Mouse (Mus musculus) embryonic facial prominence, embryonic 14.5 days (tissue): ENCODE results near the gene Phactr4. TPM values are rescaled to one million over a fixed set of nuclear protein-coding genes. Genes with fewer than 3 reads are reported as not detected.

Experiments
- ATAC-seq: fragments of 200-750 bp; cut with Nextera tagmentation; 2 replicates; pipeline ENCODE4 v1.8.0; 2017; ENCODE audit warnings: low read depth, moderate number of reproducible peaks, moderate TSS enrichment
- DNase-seq: peaks from one replicate; pipeline ENCODE4 v3.0.0-alpha.2; 2015; ENCODE audit warnings: low spot score
- H3K27ac ChIP-seq: fragments of 300-500 bp; sonication (generic); replicated peaks from 2 replicates; pipeline ENCODE4 v1.5.1; 2014; ENCODE audit warnings: low read depth, mild to moderate bottlenecking, low read length, moderate library complexity
- H3K27me3 ChIP-seq: fragments of 300-500 bp; sonication (generic); replicated peaks from 2 replicates; pipeline ENCODE4 v1.6.1; 2014; ENCODE audit warnings: low read length; ENCODE audit not compliant: control insufficient read depth, insufficient read depth
- H3K36me3 ChIP-seq: fragments of 300-500 bp; sonication (generic); 2 replicates; pipeline ENCODE4 v1.6.1; 2014; ENCODE audit warnings: low read length, mixed read lengths; ENCODE audit not compliant: control insufficient read depth, insufficient read depth
- H3K4me1 ChIP-seq: fragments of 300-500 bp; sonication (generic); 2 replicates; pipeline ENCODE4 v1.6.1; 2014; ENCODE audit warnings: antibody characterized with exemption, low read length; ENCODE audit not compliant: control insufficient read depth, insufficient read depth
- H3K4me2 ChIP-seq: fragments of 300-500 bp; sonication (generic); 2 replicates; pipeline ENCODE4 v1.6.1; 2014; ENCODE audit warnings: low read depth, mild to moderate bottlenecking, low read length, moderate library complexity, mixed read lengths
- H3K4me3 ChIP-seq: fragments of 300-500 bp; sonication (generic); 2 replicates; pipeline ENCODE4 v1.5.1; 2014; ENCODE audit warnings: low read depth, mild to moderate bottlenecking, low read length
- H3K9ac ChIP-seq: fragments of 300-500 bp; sonication (generic); 2 replicates; pipeline ENCODE4 v1.6.1; 2014; ENCODE audit warnings: low read depth, mild to moderate bottlenecking, low read length, moderate library complexity, mixed read lengths
- H3K9me3 ChIP-seq: fragments of 300-500 bp; sonication (generic); 2 replicates; pipeline ENCODE4 v1.6.1; 2016; ENCODE audit warnings: low read length; ENCODE audit not compliant: control insufficient read depth
- WGBS: fragments of 180-500 bp; shearing (Covaris S2); extraction: QIAGEN DNeasy Blood & Tissue Kit; methylation state at CpG from one replicate; pipeline ENCODE4 v1.1.7; 2014; 5-methylcytosine and 5-hydroxymethylcytosine counted together
- polyA plus RNA-seq: library from polyadenylated mRNA; unstranded; fragments of >200 nt; fragmentation: Nextera tagmentation; extraction: Ambion mirVana; gene quantifications from 2 replicates; pipeline ENCODE4 v1.2.1, GENCODE M21; 2014

The Phactr4 gene
- polyA plus RNA-seq, 1 experiment from 2014 or later, result 18.2 TPM

DNA sequence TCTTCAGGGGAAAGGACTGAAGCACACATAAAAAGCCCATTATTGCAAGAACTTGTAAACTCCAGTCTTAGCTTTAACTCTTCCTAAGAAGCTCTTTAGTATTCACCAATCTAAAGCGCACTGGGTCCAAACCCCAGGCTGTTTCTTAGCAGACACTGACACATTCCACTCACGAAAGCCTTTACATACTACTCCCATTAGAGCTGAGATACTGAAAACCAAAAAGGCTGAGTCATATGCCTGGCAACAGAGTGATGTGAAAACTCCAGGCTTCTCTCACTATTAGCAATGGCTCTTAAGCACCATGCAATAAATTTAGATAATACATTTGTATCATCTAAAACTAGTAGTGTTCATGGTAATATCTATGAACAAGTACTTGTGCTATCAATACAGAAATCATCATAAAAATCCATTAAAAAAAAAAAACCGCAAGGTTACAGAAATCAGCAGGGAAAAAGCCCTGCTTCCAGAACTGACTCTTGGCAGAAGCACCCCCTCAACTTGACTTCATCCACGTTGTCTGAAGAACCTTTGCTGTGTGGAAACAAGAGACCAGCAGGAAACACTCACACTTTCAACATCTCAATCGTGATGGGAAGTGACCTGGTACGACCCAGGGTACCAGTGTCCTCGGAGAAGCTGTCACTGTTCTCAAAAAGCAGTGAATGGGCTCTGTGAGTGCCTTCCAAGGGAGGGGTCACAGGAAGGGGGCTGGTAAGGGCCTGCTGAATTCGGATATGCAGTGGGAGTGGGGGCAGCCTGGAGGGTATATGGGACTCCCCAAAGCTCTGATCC lies 52.1 kb downstream of the Phactr4 start:
- Histone ChIP-seq H3K36me3 (peaks cover 80% of the 10 kb centered on the region), H3K4me2 (no peak overlapping the region), H3K4me1 (no peaks in the 10 kb centered on the region), H3K4me3 (no peak overlapping the region), H3K27ac (no peak overlapping the region), H3K9ac (no peak overlapping the region), H3K9me3 (no peaks in the 10 kb centered on the region), H3K27me3 (no peaks in the 10 kb centered on the region)
- WGBS, result 72% methylated on average over 8 of the region's 8 CpGs
- no peak for DNase-seq
- ATAC-seq, result no peak

DNA sequence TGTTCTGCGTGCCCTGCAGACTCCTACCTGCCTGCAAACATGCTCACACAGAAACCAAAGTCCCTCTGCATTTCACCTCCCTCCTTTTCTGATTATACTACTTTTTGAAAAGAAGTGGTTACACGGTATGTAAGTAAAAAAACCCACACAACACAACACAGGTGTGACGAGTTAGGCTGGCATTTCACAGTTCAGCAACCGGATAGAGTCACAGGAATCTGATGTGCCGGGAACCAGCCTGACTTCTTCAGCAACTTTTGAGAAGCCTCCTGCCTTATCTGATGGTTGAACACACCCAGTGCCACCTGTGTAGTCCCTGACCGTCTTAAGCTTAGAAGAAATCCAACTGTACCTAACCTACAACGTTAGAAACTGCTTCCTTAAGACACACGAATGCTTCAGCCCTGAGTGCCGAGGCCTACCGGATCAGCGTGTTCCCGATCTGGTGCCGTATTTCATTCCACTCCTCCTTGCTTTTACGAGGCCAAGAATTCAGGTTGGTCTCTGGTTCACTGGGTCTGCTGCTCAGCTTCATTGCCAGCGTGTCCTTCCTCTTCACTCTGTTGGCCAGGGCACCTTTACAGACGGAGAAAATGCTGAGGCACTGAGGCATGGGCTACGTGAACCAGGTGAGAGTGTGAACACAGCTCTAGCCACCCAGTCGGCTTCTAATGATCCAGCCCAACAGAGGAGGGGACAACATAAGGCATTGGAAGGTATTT lies 54.6 kb downstream of the Phactr4 start:
- no peak for DNase-seq
- Histone ChIP-seq H3K27ac (no peak overlapping the region), H3K4me3 (no peak overlapping the region), H3K27me3 (no peaks in the 10 kb centered on the region), H3K9ac (no peak overlapping the region), H3K36me3 (peaks cover 84% of the 10 kb centered on the region), H3K4me2 (no peak overlapping the region), H3K9me3 (no peaks in the 10 kb centered on the region), H3K4me1 (no peaks in the 10 kb centered on the region)
- ATAC-seq, result no peak
- 90% methylated on average over 18 of the region's 18 CpGs for WGBS

GRCm38 (mm10) chr4:132365450-132366060 lies 56.7 kb downstream of the Phactr4 start:
- Histone ChIP-seq H3K36me3 (peaks cover 87% of the 10 kb centered on the region), H3K4me3 (no peak overlapping the region), H3K9ac (no peak overlapping the region), H3K9me3 (no peaks in the 10 kb centered on the region), H3K27me3 (no peaks in the 10 kb centered on the region), H3K27ac (no peak overlapping the region), H3K4me1 (no peaks in the 10 kb centered on the region), H3K4me2 (no peak overlapping the region)
- DNase-seq, result peak; percentile 56
- WGBS, result 56% methylated on average over 13 of the region's 13 CpGs
- ATAC-seq, result no peak

- Histone ChIP-seq H3K27ac (no peak overlapping the region), H3K36me3 (peaks cover 88% of the 10 kb centered on the region), H3K9ac (no peak overlapping the region), H3K4me2 (no peak overlapping the region), H3K4me1 (no peaks in the 10 kb centered on the region), H3K4me3 (no peak overlapping the region), H3K9me3 (no peaks in the 10 kb centered on the region), H3K27me3 (no peaks in the 10 kb centered on the region)
- DNase-seq (no peak), ATAC-seq (no peak)
- 98% methylated on average over 11 of the region's 11 CpGs for WGBS
Observed at GRCm38 (mm10) chr4:132363487-132363886, 58.8 kb downstream of the Phactr4 start.

DNA sequence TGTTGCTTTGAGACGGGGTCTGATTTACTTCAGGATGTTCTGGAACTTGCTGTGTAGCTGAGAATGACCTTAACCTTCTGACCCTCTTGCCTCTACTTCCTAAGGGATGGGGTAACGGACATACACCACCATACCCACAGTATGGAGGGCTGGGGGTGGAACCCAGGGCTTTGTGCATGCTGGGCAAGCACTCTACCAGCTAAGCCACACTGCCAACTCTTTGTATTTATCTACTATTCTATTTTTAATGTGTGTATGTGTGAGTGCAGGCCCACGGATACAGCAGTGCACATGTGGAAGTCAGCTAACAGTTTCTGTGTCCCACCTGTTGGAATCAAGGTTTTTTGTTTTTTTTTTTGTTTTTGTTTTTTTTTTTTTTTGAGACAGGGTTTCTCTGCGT lies 62.8 kb downstream of the Phactr4 start:
- H3K4me1 ChIP-seq, result no peaks in the 10 kb centered on the region
- H3K27me3 ChIP-seq, result no peaks in the 10 kb centered on the region
- H3K9ac ChIP-seq, result no peak overlapping the region
- DNase-seq (no peak), ATAC-seq (no peak)
- no peak overlapping the region for H3K27ac ChIP-seq
- 94% methylated on average over 4 of the region's 4 CpGs for WGBS
- H3K4me2 ChIP-seq, result no peak overlapping the region
- H3K36me3 ChIP-seq, result peaks cover 75% of the 10 kb centered on the region
- no peaks in the 10 kb centered on the region for H3K9me3 ChIP-seq
- H3K4me3 ChIP-seq, result no peak overlapping the region

- DNase-seq (no peak), ATAC-seq (no peak)
- 38% methylated on average over 12 of the region's 12 CpGs for WGBS
- Histone ChIP-seq H3K36me3 (peaks cover 61% of the 10 kb centered on the region), H3K4me2 (no peak overlapping the region), H3K27ac (no peak overlapping the region), H3K27me3 (no peaks in the 10 kb centered on the region), H3K4me1 (peaks cover 9% of the 10 kb centered on the region), H3K4me3 (no peak overlapping the region), H3K9ac (no peak overlapping the region), H3K9me3 (no peaks in the 10 kb centered on the region)
Observed at GRCm38 (mm10) chr4:132356170-132356569, 66.1 kb downstream of the Phactr4 start.

- ATAC-seq, result no peak
- Histone ChIP-seq H3K27ac (no peak overlapping the region), H3K9ac (no peak overlapping the region), H3K4me1 (peaks cover 10% of the 10 kb centered on the region), H3K36me3 (peaks cover 61% of the 10 kb centered on the region), H3K4me3 (no peak overlapping the region), H3K9me3 (no peaks in the 10 kb centered on the region), H3K4me2 (no peak overlapping the region), H3K27me3 (no peaks in the 10 kb centered on the region)
- no peak for DNase-seq
- WGBS, result 90% methylated on average over 3 of the region's 3 CpGs
Observed at GRCm38 (mm10) chr4:132355403-132355802, 66.9 kb downstream of the Phactr4 start.

GRCm38 (mm10) chr4:132354571-132354970 lies 67.7 kb downstream of the Phactr4 start:
- Histone ChIP-seq H3K4me3 (no peak overlapping the region), H3K27ac (no peak overlapping the region), H3K4me2 (no peak overlapping the region), H3K36me3 (peaks cover 55% of the 10 kb centered on the region), H3K27me3 (no peaks in the 10 kb centered on the region), H3K9ac (no peak overlapping the region), H3K9me3 (no peaks in the 10 kb centered on the region), H3K4me1 (peaks cover 10% of the 10 kb centered on the region)
- ATAC-seq (no peak), DNase-seq (no peak)
- 86% methylated on average over 4 of the region's 4 CpGs for WGBS
